Mouse (Mus musculus) embryonic fibroblast, embryonic 13.5 days (primary cell): Measurements from ENCODE around the gene Olfr224.

Experiments used
- CTCF ChIP-seq: IDR thresholded peaks from 2 replicates; pipeline ENCODE4 v1.5.1; 2011; ENCODE audit warnings: mild to moderate bottlenecking, control low read depth, low read length, moderate library complexity, borderline replicate concordance; ENCODE audit not compliant: insufficient read depth
- POLR2A ChIP-seq: IDR thresholded peaks from 2 replicates; pipeline ENCODE4 v1.6.1; 2011; ENCODE audit warnings: low read depth, mild to moderate bottlenecking, control low read depth, low read length, moderate library complexity

DNA sequence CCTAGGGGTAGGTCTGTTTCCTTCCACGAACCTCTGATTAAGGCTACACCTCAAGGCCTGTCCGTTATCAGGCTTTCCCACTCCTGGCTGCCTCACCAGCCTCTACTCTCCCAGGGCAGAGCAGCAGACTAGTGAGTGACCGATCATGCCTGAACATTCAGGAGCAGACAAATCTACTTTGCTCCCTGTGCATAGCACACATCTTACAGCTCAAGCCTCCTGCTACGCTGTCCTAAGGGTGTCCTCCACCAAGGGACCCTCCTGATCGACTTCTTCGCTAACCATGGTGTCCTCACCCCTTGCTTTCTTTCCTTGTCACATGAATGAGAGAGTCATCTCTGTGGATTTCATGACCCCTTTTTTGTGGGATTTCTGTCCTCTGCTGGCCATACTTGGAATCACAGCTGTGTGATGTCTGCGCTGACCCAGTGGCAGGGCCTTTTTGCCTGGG is 17.6 kb upstream of the Olfr224 start:
- TF ChIP-seq CTCF (0 out of 2 replicates have a peak, but pooled peaks have one; percentile 9), POLR2A (no peak)
